Mouse (Mus musculus) forelimb bud, embryonic 11.5 days (tissue): ENCODE data around the gene Recql5.

Experiments
- DNase-seq: peaks from one replicate; pipeline ENCODE4 v3.0.0-alpha.2; 2012; ENCODE audit warnings: low read depth, low spot score

Gene Recql5

GRCm38 (mm10) chr11:115901338-115902161 is 31.7 kb downstream of the Recql5 start:
- no peak for DNase-seq

GRCm38 (mm10) chr11:115900561-115901337 is 32.5 kb downstream of the Recql5 start:
- DNase-seq = no peak

GRCm38 (mm10) chr11:115899486-115900266 is 33.6 kb downstream of the Recql5 start, which contains the start of gene Smim5:
TSS of gene Smim5 (plus strand) at chr11:115899966.
- DNase-seq = peak; percentile 68

GRCm38 (mm10) chr11:115898886-115899285 is 34.4 kb downstream of the Recql5 start:
- DNase-seq = no peak

GRCm38 (mm10) chr11:115898446-115898845 is 34.8 kb downstream of the Recql5 start:
- DNase-seq = no peak

- DNase-seq = no peak
Observed at GRCm38 (mm10) chr11:115894755-115895520, 38.3 kb downstream of the Recql5 start.

- DNase-seq = no peak
Observed at GRCm38 (mm10) chr11:115893071-115893470, 40.2 kb downstream of the Recql5 start.

GRCm38 (mm10) chr11:115892213-115892612 is 41.1 kb downstream of the Recql5 start:
- DNase-seq = no peak

GRCm38 (mm10) chr11:115889159-115889558 is 44.1 kb downstream of the Recql5 start:
- DNase-seq = no peak

GRCm38 (mm10) chr11:115888020-115888419 is 45.3 kb downstream of the Recql5 start:
- DNase-seq = no peak

GRCm38 (mm10) chr11:115886446-115886845 is 46.8 kb downstream of the Recql5 start:
- no peak for DNase-seq

GRCm38 (mm10) chr11:115885281-115885680 is 48.0 kb downstream of the Recql5 start:
- DNase-seq = no peak

GRCm38 (mm10) chr11:115884361-115884760 is 48.9 kb downstream of the Recql5 start:
- DNase-seq = no peak

GRCm38 (mm10) chr11:115883251-115883650 is 50.0 kb downstream of the Recql5 start:
- no peak for DNase-seq

- DNase-seq = no peak
Observed at GRCm38 (mm10) chr11:115881002-115881401, 52.3 kb downstream of the Recql5 start.

- DNase-seq = no peak
Observed at GRCm38 (mm10) chr11:115878071-115878470, 55.2 kb downstream of the Recql5 start.

- no peak for DNase-seq
Observed at GRCm38 (mm10) chr11:115877174-115877755, 56.0 kb downstream of the Recql5 start.

GRCm38 (mm10) chr11:115876438-115876837 is 56.8 kb downstream of the Recql5 start:
- DNase-seq = no peak

GRCm38 (mm10) chr11:115875935-115876334 is 57.3 kb downstream of the Recql5 start:
- no peak for DNase-seq

- no peak for DNase-seq
Observed at GRCm38 (mm10) chr11:115872437-115872836, 60.8 kb downstream of the Recql5 start.

GRCm38 (mm10) chr11:115869393-115869792 is 63.9 kb downstream of the Recql5 start:
- DNase-seq = no peak
